Mouse (Mus musculus): ENCODE data around the gene Dctpp1. TPM values are rescaled to one million over a fixed set of nuclear protein-coding genes. Genes with fewer than 3 reads are reported as not detected.

Dctpp1 gene
- total and polyA plus RNA-seq, 2 experiments from 2014 or later, result 90.8 to 138 TPM

DNA sequence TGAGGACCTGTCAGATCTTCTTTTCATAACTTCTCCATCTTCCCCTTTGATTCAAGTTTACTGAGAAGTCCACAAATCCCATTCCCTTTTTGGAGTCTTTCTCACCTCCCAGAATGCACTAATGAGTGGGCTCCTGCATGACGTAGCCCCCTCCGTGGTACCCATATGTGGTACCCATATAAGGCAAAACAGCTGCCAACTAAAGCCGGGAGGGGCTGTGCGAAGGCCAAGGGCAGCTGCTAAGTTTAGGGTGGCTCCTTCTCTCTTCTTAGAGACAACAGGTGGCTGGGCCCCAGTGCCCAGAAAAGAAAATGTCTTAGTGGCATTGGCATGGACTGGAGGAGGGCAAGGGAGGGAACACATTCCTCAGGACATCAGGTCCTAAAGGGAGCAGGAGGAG lies 50.2 kb downstream of the Dctpp1 start:
- ATAC-seq (no peak), DNase-seq (no peak)
- Histone ChIP-seq H3K4me1 (ENCODE audit: insufficient read depth) (peaks cover 15% of the 10 kb centered on the region), H3K4me2 (ENCODE audit: low read depth) (no peak overlapping the region), H3K9me3 (ENCODE audit: low read length) (no peaks in the 10 kb centered on the region), H3K36me3 (ENCODE audit: insufficient read depth) (no peaks in the 10 kb centered on the region), H3K27ac (ENCODE audit: low read depth, low read length) (no peak overlapping the region), H3K4me3 (ENCODE audit: low read depth, low read length) (no peak overlapping the region), H3K27me3 (ENCODE audit: insufficient read depth, low read length) (no peaks in the 10 kb centered on the region), H3K9ac (no peak overlapping the region)
- no peak for TF ChIP-seq CTCF (IDR thresholded peaks at IDR 0.05; ENCODE audit: low read depth)
- 90% methylated on average over 4 of the region's 4 CpGs for WGBS

DNA sequence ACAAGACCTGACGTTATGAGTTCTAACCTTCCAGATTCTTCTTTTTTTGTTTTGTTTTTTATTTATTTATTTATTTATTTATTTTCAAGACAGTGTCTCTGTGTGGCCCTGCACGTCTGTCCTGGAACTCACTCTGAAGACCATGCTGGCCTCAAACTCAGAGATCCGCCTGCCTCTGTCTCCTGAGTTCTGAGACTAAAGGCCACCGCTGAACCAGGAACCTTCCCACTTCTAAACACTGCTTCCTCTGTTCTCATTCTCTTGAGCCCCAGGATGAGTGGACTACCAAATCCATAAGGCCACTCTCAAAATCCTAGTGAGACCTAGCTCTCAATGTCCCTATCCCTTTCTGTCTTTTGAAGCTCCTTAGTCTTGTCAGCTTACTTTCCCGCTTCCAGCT lies 50.7 kb downstream of the Dctpp1 start:
- Histone ChIP-seq H3K36me3 (ENCODE audit: insufficient read depth) (no peaks in the 10 kb centered on the region), H3K9me3 (ENCODE audit: low read length) (no peaks in the 10 kb centered on the region), H3K4me3 (ENCODE audit: low read depth, low read length) (peak overlapping the region; percentile 92; the same call in 1 of the 2 replicates), H3K27ac (ENCODE audit: low read depth, low read length) (no peak overlapping the region), H3K4me1 (ENCODE audit: insufficient read depth) (peaks cover 15% of the 10 kb centered on the region), H3K27me3 (ENCODE audit: insufficient read depth, low read length) (no peaks in the 10 kb centered on the region), H3K9ac (no peak overlapping the region), H3K4me2 (ENCODE audit: low read depth) (peak overlapping the region; percentile 57)
- no peak for DNase-seq
- no peak for ATAC-seq
- 81% methylated on average over 5 of the region's 5 CpGs for WGBS
- TF ChIP-seq CTCF (IDR thresholded peaks at IDR 0.05; ENCODE audit: low read depth), result no peak

DNA sequence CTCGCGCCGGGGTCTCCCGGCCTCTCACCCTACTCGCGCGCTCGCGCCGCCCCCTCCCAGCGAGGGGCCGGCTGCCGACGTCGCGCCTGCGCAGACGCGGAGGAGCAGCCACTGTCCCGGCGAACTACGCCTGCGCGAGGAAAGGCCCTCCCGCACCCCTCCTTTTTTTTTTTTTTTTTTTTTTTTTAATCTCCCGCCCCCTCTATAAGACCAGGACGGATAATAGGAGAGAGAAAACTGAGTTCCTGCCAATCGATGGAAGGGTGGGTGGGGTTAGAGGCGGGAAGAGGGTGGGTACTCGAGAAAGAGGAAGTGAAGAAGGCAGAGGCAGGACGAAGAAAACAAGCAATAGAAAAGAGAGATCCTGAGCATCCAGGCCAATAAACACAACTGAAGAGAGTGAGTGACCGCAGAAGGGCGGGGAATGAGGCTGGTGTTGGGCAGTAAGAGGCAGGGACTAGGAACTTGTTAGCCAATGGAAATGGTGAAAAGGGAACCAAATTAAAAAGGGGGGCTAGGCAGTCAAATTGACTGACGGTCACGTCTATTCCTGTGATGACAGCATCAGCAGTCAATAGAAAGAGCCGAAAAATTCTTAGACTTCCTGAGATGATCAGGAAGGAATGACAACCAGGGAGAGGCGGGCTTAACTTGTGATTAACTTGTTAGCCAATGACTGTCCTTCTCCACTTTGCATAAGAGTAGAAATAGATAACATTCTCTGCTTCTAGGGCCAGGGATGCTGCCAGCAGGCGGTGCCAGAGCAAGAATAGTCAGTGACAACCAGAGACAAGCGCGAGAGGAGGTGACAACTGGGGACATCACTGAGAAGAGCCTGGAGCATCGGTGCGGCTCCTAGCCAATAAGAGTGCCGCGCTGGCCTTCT lies 51.7 kb downstream of the Dctpp1 start, which contains the start of gene Mylpf:
Gene Mylpf (plus strand): TSS at position 338 of the 886 bp plus-strand sequence.
- Histone ChIP-seq H3K27ac (ENCODE audit: low read depth, low read length) (peak within 1 kb of the TSS; percentile 76), H3K27me3 (ENCODE audit: insufficient read depth, low read length) (no peaks in the 10 kb centered on the region), H3K9me3 (ENCODE audit: low read length) (no peaks in the 10 kb centered on the region), H3K4me1 (ENCODE audit: insufficient read depth) (peaks cover 15% of the 10 kb centered on the region), H3K9ac (peak within 1 kb of the TSS; percentile 72), H3K4me2 (ENCODE audit: low read depth) (peak within 1 kb of the TSS; percentile 98), H3K36me3 (ENCODE audit: insufficient read depth) (0 out of 2 replicates have a peak, but pooled peaks cover under 1% of the 10 kb centered on the region), H3K4me3 (ENCODE audit: low read depth, low read length) (peak within 1 kb of the TSS; percentile 92)
- TF ChIP-seq CTCF (IDR thresholded peaks at IDR 0.05; ENCODE audit: low read depth), result peak; percentile 78
- ATAC-seq, result peak; percentile 94
- WGBS, result under 1% methylated on average over 43 of the region's 44 CpGs
- DNase-seq, result peak; percentile 96

DNA sequence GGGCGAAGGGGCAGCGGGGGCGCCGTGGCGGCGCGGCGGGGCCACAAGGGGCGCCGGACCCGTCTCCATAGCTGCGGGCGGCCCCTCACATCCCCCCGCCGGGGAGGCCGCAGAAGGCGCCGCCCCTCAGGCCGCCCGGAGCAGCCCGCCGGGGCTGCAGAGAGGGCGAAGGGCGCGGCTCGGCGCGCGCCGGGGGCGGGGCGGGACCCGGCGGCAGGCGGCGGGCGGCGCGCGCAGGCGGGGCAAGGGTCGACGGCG lies 52.3 kb downstream of the Dctpp1 start, which contains the start of gene Tbc1d10b:
Gene Tbc1d10b (minus strand): TSS at position 174 of the 258 bp plus-strand sequence.
- Histone ChIP-seq H3K4me2 (ENCODE audit: low read depth) (peak within 1 kb of the TSS; percentile 98), H3K4me1 (ENCODE audit: insufficient read depth) (peaks cover 15% of the 10 kb centered on the region), H3K36me3 (ENCODE audit: insufficient read depth) (peaks cover 6% of the 10 kb centered on the region; the same call in 1 of the 2 replicates), H3K27me3 (ENCODE audit: insufficient read depth, low read length) (no peaks in the 10 kb centered on the region), H3K4me3 (ENCODE audit: low read depth, low read length) (peak within 1 kb of the TSS; percentile 92), H3K27ac (ENCODE audit: low read depth, low read length) (peak within 1 kb of the TSS; percentile 76), H3K9me3 (ENCODE audit: low read length) (no peaks in the 10 kb centered on the region), H3K9ac (peak within 1 kb of the TSS; percentile 72)
- DNase-seq (no peak), ATAC-seq (peak; percentile 1; the same call in 1 of the 2 replicates)
- no peak for TF ChIP-seq CTCF (IDR thresholded peaks at IDR 0.05; ENCODE audit: low read depth)
- under 1% methylated on average over 18 of the region's 44 CpGs for WGBS

DNA sequence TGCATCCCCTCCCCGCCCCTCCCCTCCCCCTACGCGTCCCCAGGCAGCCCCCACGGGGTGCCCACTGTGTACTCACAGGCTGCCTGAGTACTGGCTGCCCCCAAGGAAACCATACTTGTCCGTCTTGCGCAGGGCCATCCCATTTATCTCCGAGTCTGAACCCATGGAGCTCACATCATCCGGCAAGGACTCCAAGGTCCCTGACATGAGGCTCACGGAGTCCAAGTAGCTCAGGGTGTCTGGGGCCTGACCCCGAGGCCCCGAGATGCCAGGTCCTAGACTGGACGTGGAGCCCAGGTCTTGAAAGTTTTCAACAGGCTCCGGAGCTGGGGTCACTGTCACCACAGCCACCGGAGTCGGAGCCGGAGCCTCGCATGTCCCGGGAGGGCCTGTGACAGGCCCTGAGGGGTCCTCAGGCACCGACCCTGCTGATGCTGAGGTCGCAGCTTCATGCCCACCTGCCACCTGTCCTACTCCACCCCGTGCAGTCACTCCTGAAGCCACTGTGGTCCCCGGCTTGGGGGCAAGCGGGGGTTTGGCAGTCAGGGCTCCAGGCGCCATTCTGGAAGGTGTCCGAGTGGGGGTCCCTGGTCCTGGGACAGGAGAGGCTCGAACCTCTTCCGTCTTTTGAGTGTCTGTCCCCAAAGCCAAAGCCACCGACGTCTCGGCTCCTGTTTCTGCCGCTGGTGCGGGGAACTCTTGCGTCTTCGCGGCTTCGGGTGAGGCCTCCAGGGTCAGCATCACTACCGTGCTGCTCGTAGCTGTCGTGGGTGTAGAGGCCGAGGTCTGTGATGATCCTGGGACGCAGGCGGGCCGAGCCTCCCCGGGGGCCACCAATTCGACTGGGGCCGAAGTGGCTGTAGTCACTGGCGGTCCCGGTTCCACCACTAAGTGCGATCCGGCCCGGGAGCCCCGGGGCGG lies 52.9 kb downstream of the Dctpp1 start:
- peak overlapping the region; percentile 98 for H3K4me2 ChIP-seq (ENCODE audit: low read depth)
- peaks cover 12% of the 10 kb centered on the region for H3K36me3 ChIP-seq (ENCODE audit: insufficient read depth)
- H3K4me1 ChIP-seq (ENCODE audit: insufficient read depth), result peaks cover 15% of the 10 kb centered on the region
- TF ChIP-seq CTCF (IDR thresholded peaks at IDR 0.05; ENCODE audit: low read depth), result no peak
- peak overlapping the region; percentile 92 for H3K4me3 ChIP-seq (ENCODE audit: low read depth, low read length)
- under 1% methylated on average over 53 of the region's 53 CpGs for WGBS
- peak overlapping the region; percentile 72 for H3K9ac ChIP-seq
- H3K9me3 ChIP-seq (ENCODE audit: low read length), result no peaks in the 10 kb centered on the region
- peak overlapping the region; percentile 75 for H3K27ac ChIP-seq (ENCODE audit: low read depth, low read length)
- ATAC-seq (no peak), DNase-seq (no peak)
- no peaks in the 10 kb centered on the region for H3K27me3 ChIP-seq (ENCODE audit: insufficient read depth, low read length)

Other genes with a start within 250 kb of the Dctpp1 start
- 4.8 and 6.9 TPM in 2 replicates for gene Mvp, start 246.1 kb downstream of the Dctpp1 start, total RNA-seq (2014; rRNA removed)
- gene Mvp, start 246.1 kb downstream of the Dctpp1 start, polyA plus RNA-seq (2015; fragmentation: Nextera tagmentation; extraction: Ambion mirVana), result 3.3 and 3.4 TPM in 2 replicates
- 3.8 TPM in 1 of 2 replicates, not detected in the other for gene Pagr1b, start 244.2 kb downstream of the Dctpp1 start, total RNA-seq (2014; rRNA removed)
- 1.0 TPM in 1 of 2 replicates, not detected in the other for gene Pagr1b, start 244.2 kb downstream of the Dctpp1 start, polyA plus RNA-seq (2015; fragmentation: Nextera tagmentation; extraction: Ambion mirVana)
- gene Pagr1a, start 243.4 kb downstream of the Dctpp1 start, total RNA-seq (2014; rRNA removed), result 19.2 and 21.9 TPM in 2 replicates
- gene Pagr1a, start 243.4 kb downstream of the Dctpp1 start, polyA plus RNA-seq (2015; fragmentation: Nextera tagmentation; extraction: Ambion mirVana), result 18.1 and 31.6 TPM in 2 replicates
- 49.1 and 53.6 TPM in 2 replicates for gene Gm42742, start 239.6 kb downstream of the Dctpp1 start, total RNA-seq (2014; rRNA removed)
- gene Gm42742, start 239.6 kb downstream of the Dctpp1 start, polyA plus RNA-seq (2015; fragmentation: Nextera tagmentation; extraction: Ambion mirVana), result 36.7 and 42.2 TPM in 2 replicates
- gene Prrt2, start 239.5 kb downstream of the Dctpp1 start, total RNA-seq (2014; rRNA removed), result 68.2 and 77.8 TPM in 2 replicates
- gene Prrt2, start 239.5 kb downstream of the Dctpp1 start, polyA plus RNA-seq (2015; fragmentation: Nextera tagmentation; extraction: Ambion mirVana), result 84.1 and 84.3 TPM in 2 replicates
- 176 and 200 TPM in 2 replicates for gene Maz, start 233.7 kb downstream of the Dctpp1 start, total RNA-seq (2014; rRNA removed)
- 69.5 and 73.9 TPM in 2 replicates for gene Maz, start 233.7 kb downstream of the Dctpp1 start, polyA plus RNA-seq (2015; fragmentation: Nextera tagmentation; extraction: Ambion mirVana)
- 6.2 and 6.5 TPM in 2 replicates for gene Kif22, start 218.2 kb downstream of the Dctpp1 start, total RNA-seq (2014; rRNA removed)
- gene Kif22, start 218.2 kb downstream of the Dctpp1 start, polyA plus RNA-seq (2015; fragmentation: Nextera tagmentation; extraction: Ambion mirVana), result 16.6 and 17.3 TPM in 2 replicates
- gene Zg16, start 173.4 kb downstream of the Dctpp1 start, total RNA-seq (2014; rRNA removed), result not detected in 2 replicates
- not detected in 2 replicates for gene Zg16, start 173.4 kb downstream of the Dctpp1 start, polyA plus RNA-seq (2015; fragmentation: Nextera tagmentation; extraction: Ambion mirVana)
- gene AI467606, start 169.3 kb downstream of the Dctpp1 start, total RNA-seq (2014; rRNA removed), result 1.4 and 1.5 TPM in 2 replicates
- gene AI467606, start 169.3 kb downstream of the Dctpp1 start, polyA plus RNA-seq (2015; fragmentation: Nextera tagmentation; extraction: Ambion mirVana), result 1.1 and 1.3 TPM in 2 replicates
- 0.54 and 0.90 TPM in 2 replicates for gene Qprt, start 138.5 kb downstream of the Dctpp1 start, total RNA-seq (2014; rRNA removed)
- 0.84 and 1.2 TPM in 2 replicates for gene Qprt, start 138.5 kb downstream of the Dctpp1 start, polyA plus RNA-seq (2015; fragmentation: Nextera tagmentation; extraction: Ambion mirVana)
- 0.14 and 0.15 TPM in 2 replicates for gene Spn, start 122.9 kb downstream of the Dctpp1 start, total RNA-seq (2014; rRNA removed)
- 0.10 TPM in 1 of 2 replicates, not detected in the other for gene Spn, start 122.9 kb downstream of the Dctpp1 start, polyA plus RNA-seq (2015; fragmentation: Nextera tagmentation; extraction: Ambion mirVana)
- gene Cd2bp2, start 64.7 kb downstream of the Dctpp1 start, total RNA-seq (2014; rRNA removed), result 89.9 and 131 TPM in 2 replicates
- gene Cd2bp2, start 64.7 kb downstream of the Dctpp1 start, polyA plus RNA-seq (2015; fragmentation: Nextera tagmentation; extraction: Ambion mirVana), result 55.0 and 67.5 TPM in 2 replicates
- gene Tbc1d10b, start 52.2 kb downstream of the Dctpp1 start, total RNA-seq (2014; rRNA removed), result 63.8 and 68.7 TPM in 2 replicates
- 18.1 and 24.8 TPM in 2 replicates for gene Tbc1d10b, start 52.2 kb downstream of the Dctpp1 start, polyA plus RNA-seq (2015; fragmentation: Nextera tagmentation; extraction: Ambion mirVana)
- gene Mylpf, start 51.8 kb downstream of the Dctpp1 start, total RNA-seq (2014; rRNA removed), result 0.52 and 1.6 TPM in 2 replicates
- 1.8 and 3.2 TPM in 2 replicates for gene Mylpf, start 51.8 kb downstream of the Dctpp1 start, polyA plus RNA-seq (2015; fragmentation: Nextera tagmentation; extraction: Ambion mirVana)
- gene Zfp553, start 27.6 kb downstream of the Dctpp1 start, total RNA-seq (2014; rRNA removed), result 34.3 and 46.6 TPM in 2 replicates
- gene Zfp553, start 27.6 kb downstream of the Dctpp1 start, polyA plus RNA-seq (2015; fragmentation: Nextera tagmentation; extraction: Ambion mirVana), result 29.8 and 35.9 TPM in 2 replicates
- gene Sept1, start 27.6 kb downstream of the Dctpp1 start, total RNA-seq (2014; rRNA removed), result 6.5 and 8.0 TPM in 2 replicates
- 5.6 and 6.7 TPM in 2 replicates for gene Sept1, start 27.6 kb downstream of the Dctpp1 start, polyA plus RNA-seq (2015; fragmentation: Nextera tagmentation; extraction: Ambion mirVana)
- gene Zfp771, start 16.4 kb downstream of the Dctpp1 start, total RNA-seq (2014; rRNA removed), result 65.2 and 65.7 TPM in 2 replicates
- gene Zfp771, start 16.4 kb downstream of the Dctpp1 start, polyA plus RNA-seq (2015; fragmentation: Nextera tagmentation; extraction: Ambion mirVana), result 75.1 and 75.9 TPM in 2 replicates
- gene Sephs2, start 13.3 kb upstream of the Dctpp1 start, total RNA-seq (2014; rRNA removed), result 73.0 and 78.0 TPM in 2 replicates
- gene Sephs2, start 13.3 kb upstream of the Dctpp1 start, polyA plus RNA-seq (2015; fragmentation: Nextera tagmentation; extraction: Ambion mirVana), result 82.4 and 83.5 TPM in 2 replicates
- gene Itgal, start 35.6 kb upstream of the Dctpp1 start, total RNA-seq (2014; rRNA removed), result 0.62 and 0.76 TPM in 2 replicates
- 0.56 and 0.59 TPM in 2 replicates for gene Itgal, start 35.6 kb upstream of the Dctpp1 start, polyA plus RNA-seq (2015; fragmentation: Nextera tagmentation; extraction: Ambion mirVana)
- 29.5 and 31.7 TPM in 2 replicates for gene Zfp768, start 84.9 kb upstream of the Dctpp1 start, total RNA-seq (2014; rRNA removed)
- gene Zfp768, start 84.9 kb upstream of the Dctpp1 start, polyA plus RNA-seq (2015; fragmentation: Nextera tagmentation; extraction: Ambion mirVana), result 9.8 and 10.0 TPM in 2 replicates
- gene Zfp747, start 115.3 kb upstream of the Dctpp1 start, total RNA-seq (2014; rRNA removed), result 8.5 and 9.2 TPM in 2 replicates
- 2.9 and 4.7 TPM in 2 replicates for gene Zfp747, start 115.3 kb upstream of the Dctpp1 start, polyA plus RNA-seq (2015; fragmentation: Nextera tagmentation; extraction: Ambion mirVana)
- gene 9130019O22Rik, start 126.5 kb upstream of the Dctpp1 start, total RNA-seq (2014; rRNA removed), result 3.2 and 4.6 TPM in 2 replicates
- 0.89 and 1.3 TPM in 2 replicates for gene 9130019O22Rik, start 126.5 kb upstream of the Dctpp1 start, polyA plus RNA-seq (2015; fragmentation: Nextera tagmentation; extraction: Ambion mirVana)
- 10.2 and 13.5 TPM in 2 replicates for gene E430018J23Rik, start 132.9 kb upstream of the Dctpp1 start, total RNA-seq (2014; rRNA removed)
- gene E430018J23Rik, start 132.9 kb upstream of the Dctpp1 start, polyA plus RNA-seq (2015; fragmentation: Nextera tagmentation; extraction: Ambion mirVana), result 1.7 and 2.4 TPM in 2 replicates
- gene Zfp764, start 146.1 kb upstream of the Dctpp1 start, total RNA-seq (2014; rRNA removed), result 5.9 and 7.2 TPM in 2 replicates
- gene Zfp764, start 146.1 kb upstream of the Dctpp1 start, polyA plus RNA-seq (2015; fragmentation: Nextera tagmentation; extraction: Ambion mirVana), result 1.7 and 3.2 TPM in 2 replicates
- 18.3 and 20.8 TPM in 2 replicates for gene Zfp688, start 161.4 kb upstream of the Dctpp1 start, total RNA-seq (2014; rRNA removed)
- 32.0 and 34.0 TPM in 2 replicates for gene Zfp688, start 161.4 kb upstream of the Dctpp1 start, polyA plus RNA-seq (2015; fragmentation: Nextera tagmentation; extraction: Ambion mirVana)
- 10.0 and 11.5 TPM in 2 replicates for gene Zfp689, start 188.4 kb upstream of the Dctpp1 start, total RNA-seq (2014; rRNA removed)
- 6.7 and 9.0 TPM in 2 replicates for gene Zfp689, start 188.4 kb upstream of the Dctpp1 start, polyA plus RNA-seq (2015; fragmentation: Nextera tagmentation; extraction: Ambion mirVana)
- gene Prr14, start 198.9 kb upstream of the Dctpp1 start, total RNA-seq (2014; rRNA removed), result 29.0 and 36.1 TPM in 2 replicates
- gene Prr14, start 198.9 kb upstream of the Dctpp1 start, polyA plus RNA-seq (2015; fragmentation: Nextera tagmentation; extraction: Ambion mirVana), result 27.4 and 27.9 TPM in 2 replicates
- gene Fbrs, start 218.5 kb upstream of the Dctpp1 start, total RNA-seq (2014; rRNA removed), result 23.7 and 31.9 TPM in 2 replicates
- gene Fbrs, start 218.5 kb upstream of the Dctpp1 start, polyA plus RNA-seq (2015; fragmentation: Nextera tagmentation; extraction: Ambion mirVana), result 6.6 and 10.6 TPM in 2 replicates

Measured in forebrain, postnatal 0 days (tissue).